Mouse (Mus musculus): ENCODE measurements around the gene Ptf1a. TPM values are rescaled to one million over a fixed set of nuclear protein-coding genes. Genes with fewer than 3 reads are reported as not detected.

Gene Ptf1a
- not detected in 2 replicates for polyA plus RNA-seq (2012)

- no peak for TF ChIP-seq GATA1 (IDR thresholded peaks at IDR 0.05; ENCODE audit: low read length)
These were observed at the start of gene Ptf1a for GRCm38 (mm10) chr2:19444931-19445831. Gene Ptf1a (plus strand): TSS chr2:19445663.

GRCm38 (mm10) chr2:19405409-19405808 lies 40.1 kb upstream of the Ptf1a start:
- TF ChIP-seq GATA1 (IDR thresholded peaks at IDR 0.05; ENCODE audit: low read length) = no peak

GRCm38 (mm10) chr2:19406531-19406930 lies 38.9 kb upstream of the Ptf1a start:
- TF ChIP-seq GATA1 (IDR thresholded peaks at IDR 0.05; ENCODE audit: low read length) = no peak

GRCm38 (mm10) chr2:19414222-19414965 lies 31.1 kb upstream of the Ptf1a start:
- TF ChIP-seq GATA1 (IDR thresholded peaks at IDR 0.05; ENCODE audit: low read length) = no peak

- no peak for TF ChIP-seq GATA1 (IDR thresholded peaks at IDR 0.05; ENCODE audit: low read length)
These were observed 30.4 kb upstream of the Ptf1a start for GRCm38 (mm10) chr2:19415063-19415521.

GRCm38 (mm10) chr2:19416066-19416465 lies 29.4 kb upstream of the Ptf1a start:
- no peak for TF ChIP-seq GATA1 (IDR thresholded peaks at IDR 0.05; ENCODE audit: low read length)

GRCm38 (mm10) chr2:19419686-19420345 lies 25.6 kb upstream of the Ptf1a start:
- TF ChIP-seq GATA1 (IDR thresholded peaks at IDR 0.05; ENCODE audit: low read length) = no peak

- no peak for TF ChIP-seq GATA1 (IDR thresholded peaks at IDR 0.05; ENCODE audit: low read length)
These were observed 23.2 kb upstream of the Ptf1a start for GRCm38 (mm10) chr2:19422226-19422625.

GRCm38 (mm10) chr2:19423086-19423485 lies 22.4 kb upstream of the Ptf1a start:
- no peak for TF ChIP-seq GATA1 (IDR thresholded peaks at IDR 0.05; ENCODE audit: low read length)

- no peak for TF ChIP-seq GATA1 (IDR thresholded peaks at IDR 0.05; ENCODE audit: low read length)
These were observed 16.4 kb upstream of the Ptf1a start for GRCm38 (mm10) chr2:19429031-19429430.

- no peak for TF ChIP-seq GATA1 (IDR thresholded peaks at IDR 0.05; ENCODE audit: low read length)
These were observed 15.5 kb upstream of the Ptf1a start for GRCm38 (mm10) chr2:19429691-19430690.

- no peak for TF ChIP-seq GATA1 (IDR thresholded peaks at IDR 0.05; ENCODE audit: low read length)
These were observed 14.7 kb upstream of the Ptf1a start for GRCm38 (mm10) chr2:19430746-19431145.

- TF ChIP-seq GATA1 (IDR thresholded peaks at IDR 0.05; ENCODE audit: low read length) = no peak
These were observed 14.3 kb upstream of the Ptf1a start for GRCm38 (mm10) chr2:19431186-19431585.

- TF ChIP-seq GATA1 (IDR thresholded peaks at IDR 0.05; ENCODE audit: low read length) = no peak
These were observed 13.7 kb upstream of the Ptf1a start for GRCm38 (mm10) chr2:19431614-19432323.
